Mouse (Mus musculus) liver, embryonic 14.5 days (tissue): ENCODE measurements around the gene Atp6v0a1. TPM values are rescaled to one million over a fixed set of nuclear protein-coding genes. Genes with fewer than 3 reads are reported as not detected.

ENCODE experiments used
- ATAC-seq: fragments of 200-750 bp; cut with Nextera tagmentation; 2 replicates; pipeline ENCODE4 v1.8.0; 2017; ENCODE audit warnings: moderate number of reproducible peaks, mild to moderate bottlenecking, moderate library complexity; ENCODE audit not compliant: insufficient read depth
- DNase-seq, 3 experiments: peaks; one replicate each; pipeline ENCODE4 v3.0.0-alpha.2; 2012 to 2013; ENCODE audit warnings: low read depth in 3 of 3, low spot score in 3 of 3
- H3K27ac ChIP-seq: fragments of 300-500 bp; sonication (generic); 2 replicates; pipeline ENCODE4 v1.5.1; 2014; ENCODE audit warnings: moderate library complexity, mild to moderate bottlenecking, control low read depth, inconsistent platforms
- H3K27me3 ChIP-seq: fragments of 300-500 bp; sonication (generic); 2 replicates; pipeline ENCODE4 v1.6.1; 2014; ENCODE audit warnings: mild to moderate bottlenecking, low read length, moderate library complexity; ENCODE audit not compliant: control insufficient read depth, insufficient read depth
- H3K36me3 ChIP-seq: fragments of 300-500 bp; sonication (generic); replicated peaks from 2 replicates; pipeline ENCODE4 v1.6.1; 2014; ENCODE audit warnings: low read depth; ENCODE audit not compliant: control insufficient read depth, insufficient read depth
- H3K4me1 ChIP-seq, 2 experiments: fragments of 200-500 bp in 1 of 2; fragments of 300-500 bp in 1 of 2; sonication (generic) in 1 of 2; replicated peaks; 2 replicates each; pipeline ENCODE4 v1.6.1; 2012 to 2014; ENCODE audit warnings: antibody characterized with exemption in 1 of 2, inconsistent platforms in 1 of 2, low read length in 1 of 2; ENCODE audit not compliant: control insufficient read depth in 2 of 2, insufficient read depth in 2 of 2
- H3K4me2 ChIP-seq: fragments of 300-500 bp; sonication (generic); 2 replicates; pipeline ENCODE4 v1.6.1; 2014; ENCODE audit warnings: low read depth, mild to moderate bottlenecking, control low read depth, moderate library complexity
- H3K4me3 ChIP-seq, 2 experiments: fragments of 200-500 bp in 1 of 2; fragments of 300-500 bp in 1 of 2; sonication (generic) in 1 of 2; 2 replicates each; pipeline ENCODE4 v1.5.1; 2012 to 2014; ENCODE audit warnings: low read depth in 2 of 2, low read length in 2 of 2, mild to moderate bottlenecking in 2 of 2, control low read depth in 1 of 2, inconsistent platforms in 1 of 2, moderate library complexity in 1 of 2; ENCODE audit not compliant: insufficient read depth in 1 of 2
- H3K9ac ChIP-seq: fragments of 300-500 bp; sonication (generic); replicated peaks from 2 replicates; pipeline ENCODE4 v1.6.1; 2014; ENCODE audit warnings: mild to moderate bottlenecking, control low read depth, moderate library complexity
- H3K9me3 ChIP-seq: fragments of 300-500 bp; sonication (generic); 2 replicates; pipeline ENCODE4 v1.6.1; 2016; ENCODE audit warnings: low read length, mixed read lengths; ENCODE audit not compliant: control insufficient read depth
- CTCF ChIP-seq: IDR thresholded peaks from 2 replicates; pipeline ENCODE4 v1.5.1; 2016; ENCODE audit warnings: antibody characterized with exemption, low read depth, control low read depth
- EP300 ChIP-seq: IDR thresholded peaks from 2 replicates; pipeline ENCODE4 v1.6.1; 2016; ENCODE audit warnings: antibody characterized with exemption, low read depth
- WGBS: fragments of 180-500 bp; shearing (Covaris S2); extraction: QIAGEN DNeasy Blood & Tissue Kit; methylation state at CpG from one replicate; pipeline ENCODE4 v1.1.7; 2014; ENCODE audit not compliant: insufficient replicate concordance; 5-methylcytosine and 5-hydroxymethylcytosine counted together
- polyA plus RNA-seq, 2 experiments: library from polyadenylated mRNA; depleted of rRNA in 1 of 2; stranded (reverse) in 1 of 2; unstranded in 1 of 2; fragments of >200 nt; fragmentation: Nextera tagmentation in 1 of 2; extraction: Ambion mirVana in 1 of 2; gene quantifications; 2 replicates each; pipeline versions ENCODE4 v1.2.1 to v1.2.3; 2012 to 2014

Gene Atp6v0a1
- polyA plus RNA-seq, 2 experiments = 29.5 to 37.8 TPM

DNA sequence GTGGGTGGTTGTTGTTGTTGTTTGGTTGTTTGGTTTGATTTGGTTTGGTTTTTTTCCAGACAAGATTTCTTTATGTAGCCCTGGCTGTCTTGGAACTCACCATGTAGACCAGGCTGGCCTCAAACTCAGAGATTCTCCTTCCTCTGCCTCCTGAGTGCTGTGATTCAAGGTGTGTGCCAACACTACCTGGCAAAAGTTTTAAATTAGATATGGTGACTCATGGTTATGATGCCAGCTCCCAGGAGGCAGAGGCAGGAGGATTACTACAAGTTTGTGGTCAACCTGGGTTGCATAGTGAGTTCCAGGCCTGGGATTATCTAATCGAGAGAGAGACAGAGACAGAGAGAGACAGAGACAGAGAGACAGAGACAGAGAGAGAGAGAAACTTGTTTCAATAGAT, 28.8 kb upstream of the Atp6v0a1 start:
- H3K4me2 ChIP-seq = no peak overlapping the region
- WGBS = 47% methylated on average over 1 of the region's 1 CpGs
- no peak overlapping the region for H3K9ac ChIP-seq
- H3K4me3 ChIP-seq = no peak overlapping the region
- no peaks in the 10 kb centered on the region; the same call in 1 of the 2 replicates for H3K27me3 ChIP-seq
- no peaks in the 10 kb centered on the region for H3K9me3 ChIP-seq
- no peak for DNase-seq
- H3K4me1 ChIP-seq = peaks cover 0 to 11% of the 10 kb centered on the region in 2 experiments; a peak in 1 of 4 replicates
- ATAC-seq = no peak
- no peak overlapping the region for H3K27ac ChIP-seq
- H3K36me3 ChIP-seq = no peaks in the 10 kb centered on the region
- TF ChIP-seq CTCF (no peak), EP300 (no peak)

DNA sequence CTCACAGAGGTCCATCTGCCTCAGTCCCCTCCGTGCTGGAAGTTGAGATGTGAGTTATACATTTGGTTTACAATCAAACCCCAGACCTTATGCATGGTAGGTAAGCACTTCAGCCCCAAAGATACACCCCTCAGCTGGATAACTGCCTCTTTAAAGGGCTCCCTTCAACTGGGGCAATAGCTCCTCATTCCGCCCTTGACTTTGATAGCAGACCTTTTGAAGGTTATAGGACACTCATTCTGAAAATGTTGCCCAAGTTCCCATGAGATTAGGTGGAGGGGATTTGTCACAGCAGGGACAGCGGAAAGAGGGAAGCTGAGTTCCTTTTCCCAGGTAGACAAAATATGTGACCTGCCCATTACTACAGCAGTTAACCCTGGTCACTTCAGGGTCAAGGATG, 28.0 kb upstream of the Atp6v0a1 start:
- Histone ChIP-seq H3K9ac (no peak overlapping the region), H3K9me3 (no peaks in the 10 kb centered on the region), H3K4me2 (no peak overlapping the region), H3K4me1 (peaks cover 0 to 11% of the 10 kb centered on the region in 2 experiments; a peak in 1 of 4 replicates), H3K36me3 (no peaks in the 10 kb centered on the region), H3K27ac (no peak overlapping the region), H3K27me3 (no peaks in the 10 kb centered on the region; the same call in 1 of the 2 replicates), H3K4me3 (no peak overlapping the region)
- ATAC-seq (no peak), DNase-seq (no peak)
- 62% methylated on average over 3 of the region's 3 CpGs for WGBS
- no peak for TF ChIP-seq CTCF
- no peak for TF ChIP-seq EP300

GRCm38 (mm10) chr11:100982087-100982486, 27.2 kb upstream of the Atp6v0a1 start:
- ATAC-seq = no peak
- DNase-seq = no peak
- WGBS = 31% methylated on average over 8 of the region's 8 CpGs

GRCm38 (mm10) chr11:100983125-100983777, 26.0 kb upstream of the Atp6v0a1 start:
- no peaks in the 10 kb centered on the region; the same call in 1 of the 2 replicates for H3K27me3 ChIP-seq
- peaks cover 0 to 11% of the 10 kb centered on the region in 2 experiments; a peak in 1 of 4 replicates for H3K4me1 ChIP-seq
- WGBS = 3% methylated on average over 20 of the region's 20 CpGs
- no peak overlapping the region for H3K27ac ChIP-seq
- no peaks in the 10 kb centered on the region for H3K36me3 ChIP-seq
- peak overlapping the region; percentile 39 to 48; a peak in 3 of 4 replicates for H3K4me3 ChIP-seq
- DNase-seq = peak in 2 of 3 experiments; percentile 40 to 53
- TF ChIP-seq CTCF = peak; percentile 98
- TF ChIP-seq EP300 = no peak
- H3K9ac ChIP-seq = no peak overlapping the region
- ATAC-seq = peak; percentile 58; the same call in 1 of the 2 replicates
- H3K4me2 ChIP-seq = peak overlapping the region; percentile 52
- no peaks in the 10 kb centered on the region for H3K9me3 ChIP-seq

More at GRCm38 (mm10) chr11:100982087-100982486, 27.2 kb upstream of the Atp6v0a1 start:
- Histone ChIP-seq H3K4me2 (no peak overlapping the region), H3K36me3 (no peaks in the 10 kb centered on the region), H3K4me3 (no peak overlapping the region), H3K27ac (no peak overlapping the region), H3K27me3 (no peaks in the 10 kb centered on the region; the same call in 1 of the 2 replicates), H3K9ac (no peak overlapping the region), H3K4me1 (peaks cover 0 to 11% of the 10 kb centered on the region in 2 experiments; a peak in 1 of 4 replicates), H3K9me3 (no peaks in the 10 kb centered on the region)
- 0 out of 2 replicates have a peak, but pooled peaks have one; percentile 8 for TF ChIP-seq CTCF
- TF ChIP-seq EP300 = no peak

DNA sequence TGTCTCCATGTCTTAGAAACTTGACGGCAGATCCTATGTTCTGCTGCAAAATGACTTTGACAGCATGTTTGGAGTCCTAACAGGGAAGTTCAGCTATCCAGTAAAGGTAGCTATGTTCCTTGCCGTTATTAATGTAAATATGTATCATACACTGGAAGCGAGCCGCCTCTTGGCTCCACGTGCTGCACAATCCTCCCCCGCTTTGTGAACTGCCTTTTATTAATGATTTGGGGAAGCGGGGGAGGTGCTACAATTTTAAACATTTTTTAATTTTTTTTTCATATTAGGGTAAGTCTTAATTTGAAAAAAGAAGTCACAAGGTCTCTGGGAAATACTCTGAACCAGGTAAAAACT, 25.5 kb upstream of the Atp6v0a1 start:
- H3K9ac ChIP-seq = no peak overlapping the region
- no peaks in the 10 kb centered on the region for H3K36me3 ChIP-seq
- TF ChIP-seq EP300 (no peak), CTCF (no peak)
- H3K27me3 ChIP-seq = no peaks in the 10 kb centered on the region; the same call in 1 of the 2 replicates
- 65% methylated on average over 7 of the region's 7 CpGs for WGBS
- peaks cover 0 to 11% of the 10 kb centered on the region in 2 experiments; a peak in 1 of 4 replicates for H3K4me1 ChIP-seq
- ATAC-seq (no peak), DNase-seq (no peak)
- H3K27ac ChIP-seq = no peak overlapping the region
- H3K4me3 ChIP-seq = no peak overlapping the region
- no peak overlapping the region for H3K4me2 ChIP-seq
- no peaks in the 10 kb centered on the region for H3K9me3 ChIP-seq
